Mouse (Mus musculus) limb, embryonic 15.5 days (tissue): ENCODE data around the gene Arid3a. TPM values are rescaled to one million over a fixed set of nuclear protein-coding genes. Genes with fewer than 3 reads are reported as not detected.

Experiments used
- ATAC-seq: fragments of 200-750 bp; cut with Nextera tagmentation; 2 replicates; pipeline ENCODE4 v1.8.0; 2017; ENCODE audit warnings: low read depth, moderate TSS enrichment; ENCODE audit not compliant: insufficient number of reproducible peaks, low FRiP score, low TSS enrichment
- H3K27ac ChIP-seq: fragments of 300-500 bp; sonication (generic); 2 replicates; pipeline ENCODE4 v1.5.1; 2015; ENCODE audit warnings: moderate library complexity, mild to moderate bottlenecking, inconsistent platforms
- H3K27me3 ChIP-seq: fragments of 300-500 bp; sonication (generic); 2 replicates; pipeline ENCODE4 v1.6.1; 2015; ENCODE audit warnings: inconsistent platforms
- H3K36me3 ChIP-seq: fragments of 300-500 bp; sonication (generic); 2 replicates; pipeline ENCODE4 v1.6.1; 2015; ENCODE audit warnings: inconsistent platforms
- H3K4me1 ChIP-seq: fragments of 300-500 bp; sonication (generic); 2 replicates; pipeline ENCODE4 v1.6.1; 2015; ENCODE audit warnings: inconsistent platforms
- H3K4me2 ChIP-seq: fragments of 300-500 bp; sonication (generic); 2 replicates; pipeline ENCODE4 v1.6.1; 2015; ENCODE audit warnings: mild to moderate bottlenecking, inconsistent platforms
- H3K4me3 ChIP-seq: fragments of 300-500 bp; sonication (generic); 2 replicates; pipeline ENCODE4 v1.5.1; 2015; ENCODE audit warnings: mild to moderate bottlenecking, inconsistent platforms
- H3K9ac ChIP-seq: fragments of 300-500 bp; sonication (generic); 2 replicates; pipeline ENCODE4 v1.6.1; 2015; ENCODE audit warnings: inconsistent platforms
- H3K9me3 ChIP-seq: fragments of 300-500 bp; sonication (generic); 2 replicates; pipeline ENCODE4 v1.6.1; 2016; ENCODE audit warnings: inconsistent platforms
- WGBS: fragments of 180-500 bp; shearing (Covaris S2); methylation state at CpG from one replicate; pipeline ENCODE4 v1.1.7; 2015; 5-methylcytosine and 5-hydroxymethylcytosine counted together
- polyA plus RNA-seq: library from polyadenylated mRNA; unstranded; fragments of >200 nt; fragmentation: Nextera tagmentation; extraction: Ambion mirVana; gene quantifications from 2 replicates; pipeline ENCODE4 v1.2.1, GENCODE M21; 2015

Gene Arid3a
- polyA plus RNA-seq, 1 experiment from 2014 or later, result 7.4 TPM

GRCm38 (mm10) chr10:79974087-79974486, 47.2 kb downstream of the Arid3a start:
- Histone ChIP-seq H3K4me1 (peaks cover 18% of the 10 kb centered on the region), H3K27me3 (peaks cover 34% of the 10 kb centered on the region), H3K9ac (no peak overlapping the region), H3K4me3 (no peak overlapping the region), H3K27ac (no peak overlapping the region), H3K36me3 (peaks cover 50% of the 10 kb centered on the region), H3K9me3 (no peaks in the 10 kb centered on the region), H3K4me2 (no peak overlapping the region)
- ATAC-seq, result no peak
- 91% methylated on average over 21 of the region's 21 CpGs for WGBS

GRCm38 (mm10) chr10:79974668-79975067, 47.8 kb downstream of the Arid3a start:
- 87% methylated on average over 8 of the region's 8 CpGs for WGBS
- Histone ChIP-seq H3K9ac (no peak overlapping the region), H3K9me3 (no peaks in the 10 kb centered on the region), H3K4me3 (no peak overlapping the region), H3K27ac (no peak overlapping the region), H3K27me3 (peaks cover 28% of the 10 kb centered on the region), H3K36me3 (peaks cover 54% of the 10 kb centered on the region), H3K4me1 (peaks cover 13% of the 10 kb centered on the region), H3K4me2 (no peak overlapping the region)
- ATAC-seq, result no peak

- ATAC-seq, result no peak
- H3K9me3 ChIP-seq, result no peaks in the 10 kb centered on the region
- peaks cover 17% of the 10 kb centered on the region for H3K27me3 ChIP-seq
- H3K4me2 ChIP-seq, result no peak overlapping the region
- H3K4me3 ChIP-seq, result no peak overlapping the region
- H3K27ac ChIP-seq, result no peak overlapping the region
- 84% methylated on average over 28 of the region's 28 CpGs for WGBS
- peaks cover 59% of the 10 kb centered on the region for H3K36me3 ChIP-seq
- H3K4me1 ChIP-seq, result peaks cover 9% of the 10 kb centered on the region
- no peak overlapping the region for H3K9ac ChIP-seq
Observed at GRCm38 (mm10) chr10:79976071-79976721, 49.4 kb downstream of the Arid3a start.

DNA sequence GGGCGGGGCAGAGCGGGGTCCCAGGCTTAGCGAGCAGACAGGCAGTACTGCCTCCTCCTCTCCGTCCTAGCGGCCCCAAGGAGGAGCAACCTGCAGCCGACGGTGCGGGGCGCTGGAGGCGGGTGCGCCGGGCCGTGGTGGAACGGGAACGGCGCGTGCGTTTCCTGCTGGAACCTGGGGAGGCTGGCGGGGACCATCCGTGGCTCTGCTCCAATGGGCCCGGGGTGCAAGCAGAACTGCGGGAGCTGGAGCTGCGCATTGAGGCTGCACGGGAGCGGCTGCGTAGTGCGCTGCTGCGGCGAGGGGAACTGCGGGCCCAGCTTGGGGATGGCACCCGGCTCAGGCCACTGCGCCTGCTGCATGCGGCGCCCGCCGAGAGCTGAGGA, 49.9 kb downstream of the Arid3a start:
- Histone ChIP-seq H3K4me2 (no peak overlapping the region), H3K4me1 (peaks cover 9% of the 10 kb centered on the region), H3K27me3 (peaks cover 12% of the 10 kb centered on the region), H3K9me3 (no peaks in the 10 kb centered on the region), H3K9ac (no peak overlapping the region), H3K36me3 (peaks cover 59% of the 10 kb centered on the region), H3K27ac (no peak overlapping the region), H3K4me3 (no peak overlapping the region)
- no peak for ATAC-seq
- 79% methylated on average over 36 of the region's 36 CpGs for WGBS

- Histone ChIP-seq H3K9me3 (no peaks in the 10 kb centered on the region), H3K9ac (no peak overlapping the region), H3K4me1 (peaks cover 11% of the 10 kb centered on the region), H3K27me3 (peaks cover 6% of the 10 kb centered on the region; the same call in 1 of the 2 replicates), H3K4me3 (no peak overlapping the region), H3K36me3 (peaks cover 59% of the 10 kb centered on the region), H3K4me2 (no peak overlapping the region), H3K27ac (no peak overlapping the region)
- ATAC-seq, result no peak
- 90% methylated on average over 28 of the region's 28 CpGs for WGBS
Observed at GRCm38 (mm10) chr10:79977324-79977723, 50.5 kb downstream of the Arid3a start.

GRCm38 (mm10) chr10:79978061-79978460, 51.2 kb downstream of the Arid3a start:
- Histone ChIP-seq H3K4me2 (no peak overlapping the region), H3K4me1 (peaks cover 18% of the 10 kb centered on the region), H3K4me3 (no peak overlapping the region), H3K27me3 (peaks cover 1% of the 10 kb centered on the region; the same call in 1 of the 2 replicates), H3K9me3 (no peaks in the 10 kb centered on the region), H3K27ac (no peak overlapping the region), H3K9ac (no peak overlapping the region), H3K36me3 (peaks cover 62% of the 10 kb centered on the region)
- WGBS, result 94% methylated on average over 21 of the region's 21 CpGs
- ATAC-seq, result no peak

GRCm38 (mm10) chr10:79979401-79980155, 52.7 kb downstream of the Arid3a start:
- H3K9me3 ChIP-seq, result no peaks in the 10 kb centered on the region
- 91% methylated on average over 22 of the region's 22 CpGs for WGBS
- no peak overlapping the region for H3K9ac ChIP-seq
- H3K4me1 ChIP-seq, result peaks cover 24% of the 10 kb centered on the region
- H3K27me3 ChIP-seq, result no peaks in the 10 kb centered on the region
- no peak overlapping the region for H3K27ac ChIP-seq
- no peak for ATAC-seq
- no peak overlapping the region for H3K4me3 ChIP-seq
- H3K36me3 ChIP-seq, result peaks cover 55% of the 10 kb centered on the region
- no peak overlapping the region for H3K4me2 ChIP-seq

DNA sequence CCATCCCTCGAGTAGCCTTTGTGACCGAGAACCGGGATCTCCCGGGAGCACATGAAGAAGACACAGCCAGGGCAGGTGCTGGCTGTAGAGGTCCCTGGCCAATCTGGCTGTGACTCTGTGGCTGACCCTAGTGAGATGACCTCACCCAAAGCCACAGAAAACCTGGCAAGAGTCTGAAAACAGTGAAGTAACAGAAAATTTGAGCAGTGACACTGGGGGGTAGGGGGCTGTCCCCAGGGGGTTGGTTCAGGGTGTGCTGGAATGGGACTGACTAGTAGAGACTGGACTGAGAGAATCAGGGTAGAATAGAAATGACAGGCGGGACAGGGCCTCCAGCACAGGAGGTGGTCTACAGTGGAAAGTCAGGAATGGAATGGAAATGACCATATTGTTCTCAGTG, 56.4 kb downstream of the Arid3a start:
- peaks cover 49% of the 10 kb centered on the region for H3K4me1 ChIP-seq
- H3K27ac ChIP-seq, result peak overlapping the region; percentile 99

DNA sequence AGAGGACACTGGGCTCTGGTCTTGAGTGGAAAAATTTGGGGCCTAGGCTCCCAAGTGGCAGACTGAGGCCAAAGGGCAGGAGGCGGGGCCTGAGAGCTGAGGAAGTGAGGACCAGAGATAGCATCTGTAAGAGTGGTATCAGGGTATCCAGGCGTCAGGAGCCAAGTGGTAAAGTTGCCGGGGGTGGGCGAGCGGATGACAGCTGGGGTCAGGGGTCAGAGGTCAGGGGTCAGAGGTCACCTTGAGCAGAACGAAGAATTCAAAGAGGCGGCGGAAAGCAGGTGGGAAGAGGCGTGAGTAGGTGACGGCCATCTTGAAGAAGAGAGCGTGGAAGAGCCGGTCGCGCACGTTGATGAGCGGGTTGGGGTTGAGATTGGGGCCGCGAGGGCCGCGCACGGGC, 56.8 kb downstream of the Arid3a start:
- H3K4me1 ChIP-seq, result peaks cover 52% of the 10 kb centered on the region

More for the DNA sequence above, 56.4 kb downstream of the Arid3a start:
- Histone ChIP-seq H3K9me3 (no peaks in the 10 kb centered on the region), H3K4me3 (peak overlapping the region; percentile 81), H3K36me3 (peaks cover 21% of the 10 kb centered on the region), H3K9ac (peak overlapping the region; percentile 91), H3K4me2 (peak overlapping the region; percentile 92), H3K27me3 (no peaks in the 10 kb centered on the region)
- 73% methylated on average over 5 of the region's 5 CpGs for WGBS
- no peak for ATAC-seq

DNA sequence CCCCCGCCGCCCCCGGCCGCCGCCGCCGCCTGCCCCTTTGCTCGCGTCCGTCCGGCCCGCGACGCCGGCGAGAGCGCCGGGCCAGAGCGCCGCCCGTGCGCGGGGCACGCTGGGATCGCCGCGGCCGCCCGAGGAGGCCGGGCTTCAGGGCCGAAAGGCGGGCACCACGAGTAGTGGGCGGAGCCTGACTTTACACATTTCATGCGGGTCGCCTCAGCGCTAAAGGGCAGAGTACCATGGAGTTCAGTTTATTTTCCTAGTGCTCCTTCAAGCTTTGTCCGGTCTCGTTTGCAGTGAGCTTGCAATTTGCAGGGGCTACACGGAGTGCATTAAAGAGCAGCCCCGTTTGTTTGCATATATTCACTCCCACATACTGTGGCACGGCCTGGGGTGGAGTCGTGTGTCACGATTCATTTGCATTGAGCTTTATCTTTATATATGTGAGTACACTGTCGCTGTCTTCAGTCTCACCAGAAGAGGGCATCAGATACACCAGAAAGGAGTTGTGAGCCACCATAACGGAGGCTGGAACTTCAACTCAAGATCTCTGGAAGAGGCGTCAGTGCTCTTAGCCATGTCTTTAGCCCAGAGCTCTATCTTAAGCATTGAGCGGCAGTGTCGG, 57.5 kb downstream of the Arid3a start, which contains the start of gene Tmem259:
Gene Tmem259 (minus strand): TSS at position 136 of the 622 bp plus-strand sequence.
- Histone ChIP-seq H3K4me2 (peak within 1 kb of the TSS; percentile 92), H3K9ac (peak within 1 kb of the TSS; percentile 91), H3K36me3 (peaks cover 10% of the 10 kb centered on the region), H3K27ac (peak within 1 kb of the TSS; percentile 99), H3K4me3 (peak within 1 kb of the TSS; percentile 81), H3K27me3 (no peaks in the 10 kb centered on the region), H3K4me1 (peaks cover 59% of the 10 kb centered on the region), H3K9me3 (no peaks in the 10 kb centered on the region)
- under 1% methylated on average over 46 of the region's 49 CpGs for WGBS
- peak; percentile 75 for ATAC-seq

More for the DNA sequence above, 56.8 kb downstream of the Arid3a start:
- Histone ChIP-seq H3K9me3 (no peaks in the 10 kb centered on the region), H3K4me3 (peak overlapping the region; percentile 81), H3K27ac (peak overlapping the region; percentile 99), H3K9ac (peak overlapping the region; percentile 91), H3K36me3 (peaks cover 16% of the 10 kb centered on the region), H3K27me3 (no peaks in the 10 kb centered on the region), H3K4me2 (peak overlapping the region; percentile 92)
- ATAC-seq, result no peak
- WGBS, result 2% methylated on average over 18 of the region's 21 CpGs

GRCm38 (mm10) chr10:79984871-79985270, 58.0 kb downstream of the Arid3a start:
- Histone ChIP-seq H3K4me2 (peak overlapping the region; percentile 92), H3K36me3 (peaks cover 7% of the 10 kb centered on the region), H3K27me3 (no peaks in the 10 kb centered on the region), H3K9ac (peak overlapping the region; percentile 42; the same call in 1 of the 2 replicates), H3K4me3 (peak overlapping the region; percentile 81), H3K4me1 (peaks cover 64% of the 10 kb centered on the region), H3K9me3 (no peaks in the 10 kb centered on the region), H3K27ac (peak overlapping the region; percentile 99)
- ATAC-seq, result peak; percentile 92
- WGBS, result under 1% methylated on average over 22 of the region's 22 CpGs
